Mouse (Mus musculus): ENCODE results near the gene Ctxn1. TPM values are rescaled to one million over a fixed set of nuclear protein-coding genes. Genes with fewer than 3 reads are reported as not detected.

Ctxn1 gene
- polyA plus RNA-seq, 1 experiment from 2014 or later = 27.8 TPM

- 0 out of 2 replicates have a peak, but pooled peaks have one; percentile 11 for ATAC-seq (replicated peaks; ENCODE audit: insufficient number of reproducible peaks, insufficient read depth, low FRiP score, low read depth)
- peak overlapping the region; percentile 83 for H3K4me2 ChIP-seq
- H3K27me3 ChIP-seq = peaks cover 47% of the 10 kb centered on the region
- H3K9me3 ChIP-seq (replicated peaks) = no peaks in the 10 kb centered on the region
- H3K4me1 ChIP-seq (replicated peaks) = peaks cover 35% of the 10 kb centered on the region
- WGBS = under 1% methylated on average over 25 of the region's 25 CpGs
- H3K4me3 ChIP-seq = peak overlapping the region; percentile 47
- H3K36me3 ChIP-seq = 0 out of 2 replicates have a peak, but pooled peaks cover 3% of the 10 kb centered on the region
- peak overlapping the region; percentile 36 for H3K9ac ChIP-seq
- no peak overlapping the region for H3K27ac ChIP-seq
These were observed 46.3 kb downstream of the Ctxn1 start for GRCm38 (mm10) chr8:4212809-4213209.

- Histone ChIP-seq H3K9me3 (replicated peaks) (no peaks in the 10 kb centered on the region), H3K27ac (no peak overlapping the region), H3K4me1 (replicated peaks) (peaks cover 33% of the 10 kb centered on the region), H3K4me2 (no peak overlapping the region), H3K36me3 (0 out of 2 replicates have a peak, but pooled peaks cover 3% of the 10 kb centered on the region), H3K4me3 (no peak overlapping the region), H3K9ac (no peak overlapping the region), H3K27me3 (peaks cover 47% of the 10 kb centered on the region)
- 77% methylated on average over 6 of the region's 6 CpGs for WGBS
- no peak for ATAC-seq (replicated peaks; ENCODE audit: insufficient number of reproducible peaks, insufficient read depth, low FRiP score, low read depth)
These were observed 48.0 kb downstream of the Ctxn1 start for GRCm38 (mm10) chr8:4211097-4211496.

Other genes with a start within 250 kb of the Ctxn1 start
- gene Cd209f, start 153.4 kb downstream of the Ctxn1 start, polyA plus RNA-seq (2015; fragmentation: Nextera tagmentation; extraction: Ambion mirVana) = not detected in 2 replicates
- not detected in 2 replicates for gene Cd209g, start 125.2 kb downstream of the Ctxn1 start, polyA plus RNA-seq (2015; fragmentation: Nextera tagmentation; extraction: Ambion mirVana)
- gene Evi5l, start 92.7 kb downstream of the Ctxn1 start, polyA plus RNA-seq (2015; fragmentation: Nextera tagmentation; extraction: Ambion mirVana) = 12.9 and 18.3 TPM in 2 replicates
- 0.44 and 0.95 TPM in 2 replicates for gene Prr36, start 41.8 kb downstream of the Ctxn1 start, polyA plus RNA-seq (2015; fragmentation: Nextera tagmentation; extraction: Ambion mirVana)
- gene Lrrc8e, start 32.4 kb downstream of the Ctxn1 start, polyA plus RNA-seq (2015; fragmentation: Nextera tagmentation; extraction: Ambion mirVana) = 0.11 and 0.49 TPM in 2 replicates
- gene Map2k7, start 20.5 kb downstream of the Ctxn1 start, polyA plus RNA-seq (2015; fragmentation: Nextera tagmentation; extraction: Ambion mirVana) = 21.0 and 24.6 TPM in 2 replicates
- gene Gm49320, start 20.4 kb downstream of the Ctxn1 start, polyA plus RNA-seq (2015; fragmentation: Nextera tagmentation; extraction: Ambion mirVana) = 0.34 and 0.79 TPM in 2 replicates
- 3.0 and 3.3 TPM in 2 replicates for gene Tgfbr3l, start 11.1 kb downstream of the Ctxn1 start, polyA plus RNA-seq (2015; fragmentation: Nextera tagmentation; extraction: Ambion mirVana)
- gene Snapc2, start 6.2 kb downstream of the Ctxn1 start, polyA plus RNA-seq (2015; fragmentation: Nextera tagmentation; extraction: Ambion mirVana) = 37.7 and 47.0 TPM in 2 replicates
- 59.5 and 60.2 TPM in 2 replicates for gene Timm44, start 16.6 kb upstream of the Ctxn1 start, polyA plus RNA-seq (2015; fragmentation: Nextera tagmentation; extraction: Ambion mirVana)
- gene Ccl25, start 65.9 kb upstream of the Ctxn1 start, polyA plus RNA-seq (2015; fragmentation: Nextera tagmentation; extraction: Ambion mirVana) = 15.7 and 63.4 TPM in 2 replicates
- gene Elavl1, start 66.1 kb upstream of the Ctxn1 start, polyA plus RNA-seq (2015; fragmentation: Nextera tagmentation; extraction: Ambion mirVana) = 160 and 165 TPM in 2 replicates
- gene Cers4, start 233.8 kb upstream of the Ctxn1 start, polyA plus RNA-seq (2015; fragmentation: Nextera tagmentation; extraction: Ambion mirVana) = 37.1 and 41.8 TPM in 2 replicates

Data from heart, embryonic 15.5 days (tissue).